Mouse (Mus musculus) thymus, adult 2 months (tissue): ENCODE data around the gene Cux2.

Source experiments
- CTCF ChIP-seq: fragments of 200-500 bp; IDR thresholded peaks from 2 replicates; pipeline ENCODE4 v1.5.1; 2012; ENCODE audit warnings: mild to moderate bottlenecking, control low read depth, low read length, moderate library complexity, borderline replicate concordance; ENCODE audit not compliant: control insufficient read depth, poor library complexity, insufficient read depth; ENCODE audit errors: extremely low read depth
- POLR2A ChIP-seq: fragments of 200-500 bp; IDR thresholded peaks from 2 replicates; pipeline ENCODE4 v1.6.1; 2012; ENCODE audit warnings: mild to moderate bottlenecking, low read length, control low read depth, moderate library complexity; ENCODE audit not compliant: control insufficient read depth, poor library complexity, insufficient read depth; ENCODE audit errors: extremely low read depth

DNA sequence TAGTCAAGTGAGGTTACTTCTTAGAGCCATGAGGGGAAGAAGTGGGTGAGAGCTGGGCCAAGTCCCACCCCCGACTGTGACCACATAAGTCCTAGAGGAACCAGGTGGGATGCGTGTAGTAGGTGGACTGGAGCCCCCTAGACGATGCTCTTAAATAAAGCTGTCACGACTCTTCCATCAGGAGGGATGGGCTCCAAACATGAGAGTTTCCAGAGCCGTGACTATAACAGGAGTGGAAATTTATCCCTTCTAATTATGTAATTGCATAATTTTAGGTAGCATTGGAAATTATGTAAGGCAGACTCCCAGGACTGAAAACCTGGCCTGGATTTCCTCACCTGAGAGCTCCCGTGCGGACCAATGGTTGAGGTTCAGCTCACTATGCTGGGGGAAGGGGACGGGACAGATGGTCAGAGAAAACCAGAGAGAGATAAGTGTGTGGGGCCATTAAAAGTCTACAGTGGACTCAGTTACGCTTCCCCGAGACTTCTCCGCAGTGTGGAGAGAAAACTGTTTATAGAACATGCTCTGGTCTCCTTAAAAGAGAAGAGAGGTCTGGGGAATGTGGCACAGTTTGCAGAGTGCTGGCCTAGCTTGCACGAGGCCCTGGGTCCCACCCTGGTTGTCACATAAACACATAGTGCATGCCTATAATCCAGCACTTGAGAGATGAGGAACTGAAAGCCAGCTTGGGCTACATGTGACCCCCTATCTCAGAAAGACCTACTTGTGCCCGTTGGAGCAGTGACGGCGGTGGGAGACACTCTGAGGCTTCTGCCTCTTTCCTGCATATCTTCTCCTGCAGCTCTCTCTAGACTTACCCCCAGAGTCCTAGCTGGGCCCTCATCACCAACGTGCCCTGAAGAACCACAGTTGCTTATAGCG, 126.7 kb downstream of the Cux2 start:
- TF ChIP-seq CTCF (no peak), POLR2A (no peak)
